Mouse (Mus musculus) embryonic facial prominence, embryonic 15.5 days (tissue): ENCODE data around the gene Kif5c. TPM values are rescaled to one million over a fixed set of nuclear protein-coding genes. Genes with fewer than 3 reads are reported as not detected.

Source experiments
- ATAC-seq: fragments of 200-750 bp; cut with Nextera tagmentation; 2 replicates; pipeline ENCODE4 v1.8.0; 2017; ENCODE audit warnings: low read depth, moderate TSS enrichment; ENCODE audit not compliant: insufficient number of reproducible peaks, low FRiP score, low TSS enrichment
- H3K27ac ChIP-seq: fragments of 300-500 bp; sonication (generic); replicated peaks from 2 replicates; pipeline ENCODE4 v1.5.1; 2015; ENCODE audit warnings: mild to moderate bottlenecking, inconsistent platforms
- H3K27me3 ChIP-seq: fragments of 300-500 bp; sonication (generic); 2 replicates; pipeline ENCODE4 v1.6.1; 2015; ENCODE audit warnings: inconsistent platforms
- H3K36me3 ChIP-seq: fragments of 300-500 bp; sonication (generic); 2 replicates; pipeline ENCODE4 v1.6.1; 2015; ENCODE audit warnings: mild to moderate bottlenecking, inconsistent platforms
- H3K4me1 ChIP-seq: fragments of 300-500 bp; sonication (generic); 2 replicates; pipeline ENCODE4 v1.6.1; 2015; ENCODE audit warnings: inconsistent platforms
- H3K4me2 ChIP-seq: fragments of 300-500 bp; sonication (generic); replicated peaks from 2 replicates; pipeline ENCODE4 v1.6.1; 2015; ENCODE audit warnings: mild to moderate bottlenecking, inconsistent platforms
- H3K4me3 ChIP-seq: fragments of 300-500 bp; sonication (generic); replicated peaks from 2 replicates; pipeline ENCODE4 v1.5.1; 2015; ENCODE audit warnings: mild to moderate bottlenecking, inconsistent platforms
- H3K9ac ChIP-seq: fragments of 300-500 bp; sonication (generic); 2 replicates; pipeline ENCODE4 v1.6.1; 2015; ENCODE audit warnings: inconsistent platforms
- H3K9me3 ChIP-seq: fragments of 300-500 bp; sonication (generic); replicated peaks from 2 replicates; pipeline ENCODE4 v1.6.1; 2016; ENCODE audit warnings: inconsistent platforms
- WGBS: fragments of 180-500 bp; shearing (Covaris S2); methylation state at CpG from one replicate; pipeline ENCODE4 v1.1.7; 2015; 5-methylcytosine and 5-hydroxymethylcytosine counted together
- polyA plus RNA-seq: library from polyadenylated mRNA; unstranded; fragments of >200 nt; fragmentation: Nextera tagmentation; extraction: Ambion mirVana; gene quantifications from 2 replicates; pipeline ENCODE4 v1.2.1, GENCODE M21; 2015

The Kif5c gene
- polyA plus RNA-seq, 1 experiment from 2014 or later: 6.5 TPM

DNA sequence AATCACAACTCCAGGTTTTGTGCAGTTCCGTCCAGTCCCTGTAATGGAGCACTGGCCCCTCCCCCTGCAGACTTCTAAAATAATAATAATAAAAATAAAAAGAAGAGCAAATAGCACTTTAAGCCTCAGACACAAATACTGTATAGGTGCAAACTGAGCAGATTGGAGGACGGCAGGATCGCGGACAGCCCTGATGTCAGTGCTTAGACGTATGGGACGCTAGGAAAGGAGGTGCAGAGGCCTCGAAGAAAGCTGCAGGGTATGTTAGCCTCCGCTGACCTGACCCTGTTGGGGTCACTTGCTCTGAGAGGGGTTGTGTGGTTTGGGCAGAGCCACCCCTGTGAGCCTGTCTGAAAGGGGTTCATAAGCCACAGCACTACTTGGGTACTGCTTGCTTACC, 185.3 kb downstream of the Kif5c start:
- ATAC-seq: no peak
- H3K4me3 ChIP-seq: no peak overlapping the region
- H3K9me3 ChIP-seq: no peaks in the 10 kb centered on the region
- no peaks in the 10 kb centered on the region for H3K36me3 ChIP-seq
- 74% methylated on average over 8 of the region's 8 CpGs for WGBS
- no peaks in the 10 kb centered on the region for H3K27me3 ChIP-seq
- no peak overlapping the region for H3K4me2 ChIP-seq
- H3K27ac ChIP-seq: no peak overlapping the region
- H3K9ac ChIP-seq: no peak overlapping the region
- peaks cover 5% of the 10 kb centered on the region; the same call in 1 of the 2 replicates for H3K4me1 ChIP-seq

DNA sequence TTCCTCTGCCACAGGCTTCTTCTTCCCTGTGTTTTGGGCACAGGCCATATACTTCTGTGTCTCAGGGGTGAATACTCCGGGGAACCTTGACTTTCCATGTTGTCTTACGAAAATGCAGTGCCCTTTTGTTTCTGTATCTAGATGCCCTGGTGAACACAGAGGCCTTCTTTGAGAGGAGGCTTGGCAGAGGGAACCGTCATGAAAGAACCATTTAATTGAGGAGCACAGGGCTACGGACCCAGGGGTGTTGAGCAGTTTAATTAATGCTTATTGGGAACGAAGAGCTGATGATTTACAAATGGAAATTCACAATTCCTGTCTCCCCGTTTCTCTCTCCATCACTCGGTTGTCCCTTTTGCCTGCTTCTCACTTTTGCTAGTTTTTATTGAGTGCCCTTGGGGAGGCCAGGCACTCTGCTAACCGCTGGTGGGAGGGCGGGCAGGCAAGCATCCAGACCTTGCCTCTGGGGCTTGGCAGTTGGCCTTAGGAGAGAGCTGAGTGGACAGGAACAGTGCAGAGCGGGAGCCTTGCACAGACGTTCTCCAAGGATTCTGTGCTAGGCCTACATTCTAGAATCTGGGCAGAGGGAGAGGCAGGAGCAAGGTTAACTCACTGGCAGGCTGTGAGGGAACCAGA, 186.8 kb downstream of the Kif5c start:
- H3K4me3 ChIP-seq: no peak overlapping the region
- H3K36me3 ChIP-seq: no peaks in the 10 kb centered on the region
- 67% methylated on average over 11 of the region's 11 CpGs for WGBS
- no peak for ATAC-seq
- H3K9me3 ChIP-seq: no peaks in the 10 kb centered on the region
- peaks cover 5% of the 10 kb centered on the region; the same call in 1 of the 2 replicates for H3K4me1 ChIP-seq
- no peaks in the 10 kb centered on the region for H3K27me3 ChIP-seq
- no peak overlapping the region for H3K9ac ChIP-seq
- H3K27ac ChIP-seq: no peak overlapping the region; the same call in 1 of the 2 replicates
- H3K4me2 ChIP-seq: no peak overlapping the region

DNA sequence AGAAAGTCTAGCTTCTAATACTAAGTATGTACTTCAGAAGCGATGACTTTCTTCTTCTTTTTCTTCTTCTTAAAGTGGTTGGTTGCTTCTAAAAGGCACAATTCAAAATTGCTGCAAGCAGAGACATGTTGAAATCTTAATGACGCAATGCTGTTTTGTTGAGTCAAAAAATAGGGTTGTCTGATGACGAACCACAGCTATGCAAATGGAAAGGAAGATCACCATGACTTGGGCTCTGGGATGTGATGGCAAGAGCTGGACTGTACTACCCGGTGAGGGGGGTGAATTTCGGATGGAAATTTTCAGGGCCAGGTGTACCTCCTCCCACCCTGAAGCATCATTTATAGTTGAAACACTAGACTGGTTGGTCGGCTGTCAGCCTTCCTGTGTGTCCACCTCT, 190.4 kb downstream of the Kif5c start:
- Histone ChIP-seq H3K4me3 (no peak overlapping the region), H3K4me2 (no peak overlapping the region), H3K36me3 (no peaks in the 10 kb centered on the region), H3K4me1 (peaks cover 16% of the 10 kb centered on the region), H3K27me3 (no peaks in the 10 kb centered on the region), H3K9ac (no peak overlapping the region), H3K9me3 (no peaks in the 10 kb centered on the region), H3K27ac (no peak overlapping the region)
- no peak for ATAC-seq
- 74% methylated on average over 6 of the region's 6 CpGs for WGBS

DNA sequence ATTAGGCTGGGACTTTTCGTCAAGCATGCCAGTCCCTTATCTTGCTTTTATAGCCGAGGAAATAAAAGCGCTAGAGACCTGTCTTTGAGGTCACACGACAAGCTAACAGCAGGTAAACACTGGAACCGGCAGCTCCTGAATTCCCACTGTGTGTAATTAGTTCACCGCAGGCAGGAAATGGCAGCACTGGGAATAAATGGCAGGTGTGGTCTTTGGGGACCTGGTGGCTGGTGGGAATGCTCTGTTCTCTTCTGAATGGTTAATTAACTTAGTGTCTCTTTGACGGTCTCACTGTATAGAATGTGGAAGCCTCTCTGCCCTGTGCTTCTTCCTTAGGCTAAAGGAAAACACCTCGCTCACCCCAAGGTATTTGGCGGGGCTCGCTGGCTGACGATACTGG, 192.3 kb downstream of the Kif5c start:
- H3K27ac ChIP-seq: peak overlapping the region; percentile 69
- WGBS: 25% methylated on average over 11 of the region's 11 CpGs
- H3K36me3 ChIP-seq: no peaks in the 10 kb centered on the region
- H3K9ac ChIP-seq: no peak overlapping the region
- no peaks in the 10 kb centered on the region for H3K9me3 ChIP-seq
- H3K27me3 ChIP-seq: no peaks in the 10 kb centered on the region
- peak; percentile 65; the same call in 1 of the 2 replicates for ATAC-seq
- H3K4me2 ChIP-seq: no peak overlapping the region
- H3K4me1 ChIP-seq: peaks cover 11% of the 10 kb centered on the region
- H3K4me3 ChIP-seq: no peak overlapping the region

DNA sequence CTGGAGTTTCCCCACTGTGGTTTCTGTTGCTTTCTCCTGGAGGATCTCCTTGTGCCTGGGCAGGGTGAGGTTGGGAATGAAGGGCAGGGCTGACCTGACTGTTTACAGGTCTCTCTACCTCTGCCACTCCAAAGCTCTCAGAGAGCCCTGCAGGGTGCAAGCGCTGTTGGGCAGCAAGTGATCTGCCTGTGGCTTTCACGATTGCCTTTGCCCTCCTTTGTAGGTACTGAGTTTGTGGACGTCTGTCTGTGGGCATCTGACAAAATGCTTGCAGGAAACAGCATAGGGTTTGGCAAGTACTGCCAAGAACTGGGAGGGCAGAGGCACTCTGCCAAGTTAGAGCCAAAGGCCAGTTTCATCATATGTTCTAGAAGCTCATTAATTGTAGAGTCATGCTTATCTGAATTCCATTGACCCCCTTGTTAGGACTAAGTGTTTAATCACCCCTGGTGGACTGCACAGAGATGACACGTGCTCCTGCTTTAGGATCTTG, 192.8 kb downstream of the Kif5c start:
- Histone ChIP-seq H3K27ac (peak overlapping the region; percentile 69), H3K9ac (no peak overlapping the region), H3K9me3 (no peaks in the 10 kb centered on the region), H3K27me3 (no peaks in the 10 kb centered on the region), H3K36me3 (no peaks in the 10 kb centered on the region), H3K4me1 (peaks cover 11% of the 10 kb centered on the region), H3K4me2 (no peak overlapping the region), H3K4me3 (no peak overlapping the region)
- ATAC-seq: no peak
- 40% methylated on average over 4 of the region's 4 CpGs for WGBS

DNA sequence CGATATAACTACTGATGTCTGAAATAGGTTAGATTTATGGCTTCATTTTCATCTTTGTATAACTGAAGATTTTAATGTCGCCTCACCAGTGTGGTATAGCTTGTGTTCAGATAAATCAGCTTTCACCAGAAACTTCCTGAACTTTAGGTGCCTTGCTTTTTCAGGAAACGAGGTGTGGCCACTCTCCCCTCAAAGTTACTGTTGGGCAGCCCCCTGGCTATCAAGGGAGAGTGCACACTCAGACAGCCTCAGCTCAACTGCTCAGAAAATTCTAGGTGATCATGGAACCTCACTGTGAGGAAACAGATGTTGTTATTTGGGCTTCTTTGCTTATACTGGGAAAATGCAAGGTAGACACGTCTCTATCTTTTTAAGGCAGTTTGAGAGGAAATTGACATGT, 194.1 kb downstream of the Kif5c start:
- Histone ChIP-seq H3K4me3 (no peak overlapping the region), H3K36me3 (no peaks in the 10 kb centered on the region), H3K4me2 (no peak overlapping the region), H3K9ac (no peak overlapping the region), H3K27me3 (no peaks in the 10 kb centered on the region), H3K9me3 (no peaks in the 10 kb centered on the region), H3K27ac (no peak overlapping the region), H3K4me1 (peaks cover 11% of the 10 kb centered on the region)
- ATAC-seq: no peak
- 58% methylated on average over 4 of the region's 4 CpGs for WGBS

DNA sequence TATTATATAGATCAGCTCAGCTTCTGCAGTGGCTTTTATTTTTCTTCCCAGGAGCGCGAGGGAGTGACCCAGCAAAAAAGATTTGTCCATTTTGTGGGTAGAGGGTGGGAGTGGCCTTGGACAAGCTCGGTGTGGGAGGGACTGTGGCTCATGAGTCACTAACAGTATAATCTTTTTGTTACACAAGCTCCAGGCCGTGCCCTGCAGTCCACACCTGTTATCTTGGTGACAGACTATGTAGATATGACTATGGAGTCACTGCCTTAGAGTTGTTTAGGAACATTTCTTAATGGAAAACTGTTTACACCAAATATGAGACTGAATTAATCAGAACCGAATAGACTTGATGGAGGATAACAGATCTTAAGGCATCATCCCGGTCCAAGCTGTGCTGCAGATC, 194.9 kb downstream of the Kif5c start:
- no peak for ATAC-seq
- 60% methylated on average over 6 of the region's 6 CpGs for WGBS
- Histone ChIP-seq H3K4me1 (peaks cover 11% of the 10 kb centered on the region), H3K9me3 (no peaks in the 10 kb centered on the region), H3K27me3 (no peaks in the 10 kb centered on the region), H3K9ac (no peak overlapping the region), H3K4me2 (no peak overlapping the region), H3K36me3 (no peaks in the 10 kb centered on the region), H3K4me3 (no peak overlapping the region), H3K27ac (no peak overlapping the region)

DNA sequence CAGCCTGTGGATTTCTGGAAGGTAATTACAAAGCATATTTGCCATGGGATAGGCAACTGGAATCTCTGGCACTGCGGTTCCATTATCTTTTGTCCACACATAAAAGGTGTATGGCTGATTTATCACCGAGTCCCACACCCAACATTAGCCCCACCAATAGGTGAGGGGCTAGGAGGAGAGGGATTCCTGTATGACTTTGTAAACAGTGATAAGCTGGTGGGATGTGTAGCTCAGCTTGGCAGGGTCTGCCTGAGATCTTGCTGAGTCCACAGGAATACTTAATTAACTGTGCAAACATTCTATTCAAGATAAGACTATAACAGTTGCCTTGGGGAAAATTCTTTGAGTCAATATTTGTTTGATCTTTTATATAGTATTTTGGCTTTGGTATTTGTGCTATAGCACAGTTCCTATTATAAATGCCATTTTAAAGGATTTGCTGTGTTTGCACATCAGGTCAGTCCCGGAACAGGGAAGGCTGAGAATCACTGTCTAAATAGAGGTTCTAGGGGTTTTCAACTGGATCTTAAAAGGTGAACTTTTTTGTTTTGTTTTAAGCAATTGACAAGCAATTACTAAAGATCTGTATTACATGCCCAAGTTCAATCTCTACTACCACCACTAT, 196.7 kb downstream of the Kif5c start:
- Histone ChIP-seq H3K4me3 (no peak overlapping the region), H3K4me1 (peaks cover 11% of the 10 kb centered on the region), H3K27me3 (no peaks in the 10 kb centered on the region), H3K9me3 (no peaks in the 10 kb centered on the region), H3K4me2 (no peak overlapping the region), H3K36me3 (no peaks in the 10 kb centered on the region), H3K27ac (no peak overlapping the region), H3K9ac (no peak overlapping the region)
- WGBS: 70% methylated on average over 3 of the region's 3 CpGs
- no peak for ATAC-seq

DNA sequence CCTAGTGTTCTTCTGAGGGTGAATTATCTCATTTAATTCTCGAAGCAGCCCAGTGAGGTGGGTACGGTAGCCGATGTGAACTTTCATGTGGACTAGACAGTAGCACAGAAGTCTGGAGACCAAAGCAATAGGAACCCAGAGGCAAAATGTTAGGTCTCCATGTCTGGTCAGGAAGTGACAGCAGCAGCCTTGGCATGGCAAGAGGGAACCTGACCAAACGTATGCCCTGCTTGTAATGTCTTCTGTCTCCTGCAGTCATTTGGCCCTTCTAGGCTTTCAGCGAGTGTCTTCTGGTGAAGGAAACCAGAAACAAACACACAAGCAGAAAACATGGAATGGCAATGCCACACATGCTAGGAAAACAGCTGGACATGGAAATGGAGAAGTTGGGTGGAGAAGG, 197.5 kb downstream of the Kif5c start:
- Histone ChIP-seq H3K4me1 (peaks cover 7% of the 10 kb centered on the region), H3K36me3 (no peaks in the 10 kb centered on the region), H3K4me2 (no peak overlapping the region), H3K27ac (no peak overlapping the region), H3K27me3 (no peaks in the 10 kb centered on the region), H3K4me3 (no peak overlapping the region), H3K9ac (no peak overlapping the region), H3K9me3 (no peaks in the 10 kb centered on the region)
- no peak for ATAC-seq
- WGBS: 76% methylated on average over 5 of the region's 5 CpGs

DNA sequence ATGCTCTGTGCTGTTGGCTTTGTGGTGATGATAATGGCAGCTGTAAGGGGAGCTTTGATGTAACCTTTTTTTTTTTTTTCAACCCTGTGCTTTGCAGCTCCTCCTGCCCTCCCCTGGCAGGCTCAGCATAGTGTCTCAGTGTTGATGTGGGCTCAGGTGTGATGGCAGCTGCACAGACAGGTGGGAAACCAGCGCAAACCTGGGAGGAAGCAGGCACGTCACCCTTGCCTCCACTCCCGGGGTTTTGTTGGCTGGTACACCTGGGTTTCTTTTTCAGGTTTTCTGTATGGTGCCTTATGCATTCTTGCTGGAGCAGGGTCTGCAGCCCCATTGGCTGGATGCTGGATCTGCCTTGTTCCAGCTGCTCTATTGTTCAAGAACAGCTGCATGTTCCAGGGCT, 198.1 kb downstream of the Kif5c start:
- no peak overlapping the region for H3K4me3 ChIP-seq
- no peaks in the 10 kb centered on the region for H3K27me3 ChIP-seq
- H3K27ac ChIP-seq: peak overlapping the region; percentile 7; the same call in 1 of the 2 replicates
- ATAC-seq: no peak
- no peaks in the 10 kb centered on the region for H3K36me3 ChIP-seq
- H3K9ac ChIP-seq: no peak overlapping the region
- no peak overlapping the region for H3K4me2 ChIP-seq
- WGBS: 85% methylated on average over 3 of the region's 3 CpGs
- H3K4me1 ChIP-seq: peaks cover under 1% of the 10 kb centered on the region; the same call in 1 of the 2 replicates
- H3K9me3 ChIP-seq: no peaks in the 10 kb centered on the region

DNA sequence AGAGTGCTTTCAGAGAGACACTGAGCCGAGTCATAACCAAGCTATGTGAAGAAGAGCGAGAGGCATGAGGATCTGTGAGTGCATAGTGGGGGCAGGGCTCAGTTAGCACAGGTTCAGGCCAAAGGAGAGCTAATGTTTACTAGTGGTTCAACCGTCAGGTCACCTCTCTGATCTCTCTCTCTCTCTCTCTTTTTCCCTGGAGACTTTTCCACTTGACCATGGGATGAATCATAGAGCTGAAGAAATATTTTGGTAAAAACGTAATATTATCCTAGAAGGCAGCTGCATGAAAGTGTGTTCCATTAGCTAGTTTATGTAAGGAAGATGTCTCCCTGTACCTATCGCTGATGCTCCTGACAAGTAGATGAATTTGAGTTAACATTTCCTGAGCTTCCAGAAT, 199.0 kb downstream of the Kif5c start:
- Histone ChIP-seq H3K4me3 (no peak overlapping the region), H3K9ac (no peak overlapping the region), H3K36me3 (no peaks in the 10 kb centered on the region), H3K27ac (no peak overlapping the region), H3K9me3 (no peaks in the 10 kb centered on the region), H3K4me2 (no peak overlapping the region), H3K4me1 (no peaks in the 10 kb centered on the region), H3K27me3 (no peaks in the 10 kb centered on the region)
- no peak for ATAC-seq
- WGBS: 72% methylated on average over 5 of the region's 5 CpGs

DNA sequence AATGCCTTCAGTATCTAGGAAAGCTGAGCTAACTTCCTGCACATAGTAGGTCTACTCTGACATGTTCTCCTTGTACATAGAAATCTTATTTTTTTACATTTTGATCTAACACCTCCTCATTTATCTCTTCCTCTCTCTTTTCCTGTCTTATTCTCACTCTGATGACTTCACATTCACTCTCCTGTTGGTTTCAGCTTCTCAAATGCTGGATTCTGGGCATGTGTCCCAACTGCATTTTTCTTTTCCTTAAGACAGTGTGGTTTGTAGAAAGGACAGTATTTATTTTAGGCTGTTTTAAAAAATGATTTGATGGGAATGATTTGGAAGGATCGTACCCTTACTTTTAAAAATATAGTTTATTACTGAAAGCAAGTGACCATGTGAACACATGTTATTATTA, 203.2 kb downstream of the Kif5c start:
- Histone ChIP-seq H3K4me2 (no peak overlapping the region), H3K4me1 (0 out of 2 replicates have a peak, but pooled peaks cover 3% of the 10 kb centered on the region), H3K9me3 (no peaks in the 10 kb centered on the region), H3K27ac (no peak overlapping the region), H3K36me3 (no peaks in the 10 kb centered on the region), H3K4me3 (no peak overlapping the region), H3K9ac (no peak overlapping the region), H3K27me3 (no peaks in the 10 kb centered on the region)
- 79% methylated on average over 1 of the region's 1 CpGs for WGBS
- ATAC-seq: no peak
